Mouse (Mus musculus): ENCODE data around the gene Setd5. TPM values are rescaled to one million over a fixed set of nuclear protein-coding genes. Genes with fewer than 3 reads are reported as not detected.
A peak's percentile ranks its signal among the peaks of the same experiment; 100 is the strongest.

Gene Setd5
- polyA plus RNA-seq (2015; fragmentation: Nextera tagmentation; extraction: Ambion mirVana) = 65.6 and 66.3 TPM in 2 replicates

GRCm38 (mm10) chr6:113076686-113077516, at the start of gene Setd5:
Setd5 (plus strand) TSS chr6:113077365.
- H3K36me3 ChIP-seq (ENCODE audit: control insufficient read depth, insufficient read depth, low read length) = no peaks in the 10 kb centered on the region
- H3K4me3 ChIP-seq (replicated peaks; ENCODE audit: low read length) = peak within 1 kb of the TSS; percentile 98
- peak; percentile 92 for ATAC-seq (ENCODE audit: insufficient read depth, low FRiP score)
- no peaks in the 10 kb centered on the region for H3K9me3 ChIP-seq (replicated peaks; ENCODE audit: control insufficient read depth, low read length)
- peak within 1 kb of the TSS; percentile 75 for H3K4me2 ChIP-seq (ENCODE audit: low read depth, low read length)
- under 1% methylated on average over 64 of the region's 91 CpGs for WGBS
- peak within 1 kb of the TSS; percentile 100 for H3K9ac ChIP-seq (ENCODE audit: low read length)
- peaks cover 26% of the 10 kb centered on the region for H3K4me1 ChIP-seq (ENCODE audit: control insufficient read depth, insufficient read depth, low read length)
- peak within 1 kb of the TSS; percentile 100 for H3K27ac ChIP-seq (ENCODE audit: low read length)
- no peaks in the 10 kb centered on the region for H3K27me3 ChIP-seq (ENCODE audit: control insufficient read depth, insufficient read depth, low read length)

GRCm38 (mm10) chr6:113027446-113027845, 49.7 kb upstream of the Setd5 start:
- no peaks in the 10 kb centered on the region for H3K36me3 ChIP-seq (ENCODE audit: control insufficient read depth, insufficient read depth, low read length)
- WGBS = 40% methylated on average over 2 of the region's 2 CpGs
- no peaks in the 10 kb centered on the region for H3K9me3 ChIP-seq (replicated peaks; ENCODE audit: control insufficient read depth, low read length)
- no peak overlapping the region for H3K4me2 ChIP-seq (ENCODE audit: low read depth, low read length)
- ATAC-seq (ENCODE audit: insufficient read depth, low FRiP score) = no peak
- H3K27me3 ChIP-seq (ENCODE audit: control insufficient read depth, insufficient read depth, low read length) = no peaks in the 10 kb centered on the region
- no peak overlapping the region for H3K27ac ChIP-seq (ENCODE audit: low read length)
- peaks cover 10% of the 10 kb centered on the region for H3K4me1 ChIP-seq (ENCODE audit: control insufficient read depth, insufficient read depth, low read length)
- H3K4me3 ChIP-seq (replicated peaks; ENCODE audit: low read length) = no peak overlapping the region
- H3K9ac ChIP-seq (ENCODE audit: low read length) = no peak overlapping the region

- Histone ChIP-seq H3K27ac (ENCODE audit: low read length) (no peak overlapping the region), H3K9ac (ENCODE audit: low read length) (no peak overlapping the region), H3K4me3 (replicated peaks; ENCODE audit: low read length) (no peak overlapping the region), H3K36me3 (ENCODE audit: control insufficient read depth, insufficient read depth, low read length) (no peaks in the 10 kb centered on the region), H3K4me1 (ENCODE audit: control insufficient read depth, insufficient read depth, low read length) (peaks cover 10% of the 10 kb centered on the region), H3K27me3 (ENCODE audit: control insufficient read depth, insufficient read depth, low read length) (no peaks in the 10 kb centered on the region), H3K4me2 (ENCODE audit: low read depth, low read length) (no peak overlapping the region), H3K9me3 (replicated peaks; ENCODE audit: control insufficient read depth, low read length) (no peaks in the 10 kb centered on the region)
- no peak for ATAC-seq (ENCODE audit: insufficient read depth, low FRiP score)
- 63% methylated on average over 3 of the region's 3 CpGs for WGBS
These were observed 48.2 kb upstream of the Setd5 start for GRCm38 (mm10) chr6:113029006-113029405.

- H3K27me3 ChIP-seq (ENCODE audit: control insufficient read depth, insufficient read depth, low read length) = no peaks in the 10 kb centered on the region
- no peak overlapping the region for H3K9ac ChIP-seq (ENCODE audit: low read length)
- WGBS = 57% methylated on average over 3 of the region's 3 CpGs
- no peak overlapping the region for H3K4me2 ChIP-seq (ENCODE audit: low read depth, low read length)
- no peak overlapping the region for H3K4me3 ChIP-seq (replicated peaks; ENCODE audit: low read length)
- H3K36me3 ChIP-seq (ENCODE audit: control insufficient read depth, insufficient read depth, low read length) = no peaks in the 10 kb centered on the region
- no peaks in the 10 kb centered on the region for H3K9me3 ChIP-seq (replicated peaks; ENCODE audit: control insufficient read depth, low read length)
- peak overlapping the region; percentile 87 for H3K27ac ChIP-seq (ENCODE audit: low read length)
- peaks cover 6% of the 10 kb centered on the region for H3K4me1 ChIP-seq (ENCODE audit: control insufficient read depth, insufficient read depth, low read length)
- ATAC-seq (ENCODE audit: insufficient read depth, low FRiP score) = no peak
These were observed 46.6 kb upstream of the Setd5 start for GRCm38 (mm10) chr6:113030553-113030952.

- Histone ChIP-seq H3K9ac (ENCODE audit: low read length) (no peak overlapping the region), H3K27me3 (ENCODE audit: control insufficient read depth, insufficient read depth, low read length) (no peaks in the 10 kb centered on the region), H3K36me3 (ENCODE audit: control insufficient read depth, insufficient read depth, low read length) (no peaks in the 10 kb centered on the region), H3K9me3 (replicated peaks; ENCODE audit: control insufficient read depth, low read length) (no peaks in the 10 kb centered on the region), H3K27ac (ENCODE audit: low read length) (peak overlapping the region; percentile 87), H3K4me2 (ENCODE audit: low read depth, low read length) (no peak overlapping the region), H3K4me3 (replicated peaks; ENCODE audit: low read length) (no peak overlapping the region), H3K4me1 (ENCODE audit: control insufficient read depth, insufficient read depth, low read length) (peaks cover 6% of the 10 kb centered on the region)
- 57% methylated on average over 10 of the region's 10 CpGs for WGBS
- ATAC-seq (ENCODE audit: insufficient read depth, low FRiP score) = peak; percentile 80
These were observed 46.0 kb upstream of the Setd5 start for GRCm38 (mm10) chr6:113030970-113031660.

- Histone ChIP-seq H3K4me3 (replicated peaks; ENCODE audit: low read length) (no peak overlapping the region), H3K27ac (ENCODE audit: low read length) (0 out of 2 replicates have a peak overlapping the region, but pooled peaks have one; percentile 1), H3K27me3 (ENCODE audit: control insufficient read depth, insufficient read depth, low read length) (no peaks in the 10 kb centered on the region), H3K4me2 (ENCODE audit: low read depth, low read length) (no peak overlapping the region), H3K4me1 (ENCODE audit: control insufficient read depth, insufficient read depth, low read length) (peaks cover 6% of the 10 kb centered on the region), H3K36me3 (ENCODE audit: control insufficient read depth, insufficient read depth, low read length) (no peaks in the 10 kb centered on the region), H3K9ac (ENCODE audit: low read length) (no peak overlapping the region), H3K9me3 (replicated peaks; ENCODE audit: control insufficient read depth, low read length) (no peaks in the 10 kb centered on the region)
- ATAC-seq (ENCODE audit: insufficient read depth, low FRiP score) = no peak
- 74% methylated on average over 3 of the region's 3 CpGs for WGBS
These were observed 45.0 kb upstream of the Setd5 start for GRCm38 (mm10) chr6:113032121-113032520.

- Histone ChIP-seq H3K9me3 (replicated peaks; ENCODE audit: control insufficient read depth, low read length) (no peaks in the 10 kb centered on the region), H3K27me3 (ENCODE audit: control insufficient read depth, insufficient read depth, low read length) (no peaks in the 10 kb centered on the region), H3K27ac (ENCODE audit: low read length) (no peak overlapping the region), H3K9ac (ENCODE audit: low read length) (no peak overlapping the region), H3K4me1 (ENCODE audit: control insufficient read depth, insufficient read depth, low read length) (peaks cover 10% of the 10 kb centered on the region), H3K4me2 (ENCODE audit: low read depth, low read length) (no peak overlapping the region), H3K36me3 (ENCODE audit: control insufficient read depth, insufficient read depth, low read length) (no peaks in the 10 kb centered on the region), H3K4me3 (replicated peaks; ENCODE audit: low read length) (no peak overlapping the region)
- no peak for ATAC-seq (ENCODE audit: insufficient read depth, low FRiP score)
- 76% methylated on average over 2 of the region's 2 CpGs for WGBS
These were observed 44.0 kb upstream of the Setd5 start for GRCm38 (mm10) chr6:113033185-113033584.

GRCm38 (mm10) chr6:113034466-113034865, 42.7 kb upstream of the Setd5 start:
- no peaks in the 10 kb centered on the region for H3K27me3 ChIP-seq (ENCODE audit: control insufficient read depth, insufficient read depth, low read length)
- peaks cover 10% of the 10 kb centered on the region for H3K4me1 ChIP-seq (ENCODE audit: control insufficient read depth, insufficient read depth, low read length)
- peak overlapping the region; percentile 48; the same call in 1 of the 2 replicates for H3K27ac ChIP-seq (ENCODE audit: low read length)
- no peak overlapping the region for H3K4me2 ChIP-seq (ENCODE audit: low read depth, low read length)
- WGBS = 72% methylated on average over 6 of the region's 6 CpGs
- no peaks in the 10 kb centered on the region for H3K9me3 ChIP-seq (replicated peaks; ENCODE audit: control insufficient read depth, low read length)
- no peaks in the 10 kb centered on the region for H3K36me3 ChIP-seq (ENCODE audit: control insufficient read depth, insufficient read depth, low read length)
- H3K4me3 ChIP-seq (replicated peaks; ENCODE audit: low read length) = no peak overlapping the region
- H3K9ac ChIP-seq (ENCODE audit: low read length) = no peak overlapping the region
- no peak for ATAC-seq (ENCODE audit: insufficient read depth, low FRiP score)
